ENCODE assay signal across 7 mouse cellular contexts in genomic region chr17:78202756-78203155, GRCm38 (mm10). TPM values are rescaled to one million over a fixed set of nuclear protein-coding genes. Genes with fewer than 3 reads are reported as not detected.
DNase-seq lines count a peak whose midpoint lies in the region; ATAC-seq and TF ChIP-seq lines count a peak whose summit lies in the region.

No protein-coding gene starts in this region.

- no peaks in the 10 kb centered on the region for H3K9me3 ChIP-seq in hindbrain, postnatal 0 days (ENCODE audit: low read length)
- H3K9me3 ChIP-seq in neural tube, embryonic 13.5 days = no peaks in the 10 kb centered on the region

- 34% methylated on average over 3 of the region's 3 CpGs for WGBS in hindbrain, postnatal 0 days
- 48% methylated on average over 3 of the region's 3 CpGs for WGBS in neural tube, embryonic 13.5 days

- no peak for TF ChIP-seq POLR2A in embryonic fibroblast, embryonic 13.5 days (IDR thresholded peaks at IDR 0.05; ENCODE audit: low read depth, low read length)

- TF ChIP-seq CTCF in embryonic fibroblast, embryonic 13.5 days (IDR thresholded peaks at IDR 0.05; ENCODE audit: borderline replicate concordance, insufficient read depth, low read length) = no peak
- no peak for TF ChIP-seq CTCF in hindbrain, postnatal 0 days (IDR thresholded peaks at IDR 0.05; ENCODE audit: low read depth)

- H3K36me3 ChIP-seq in hindbrain, postnatal 0 days (ENCODE audit: insufficient read depth, low read length) = no peaks in the 10 kb centered on the region
- H3K36me3 ChIP-seq in neural tube, embryonic 13.5 days = no peaks in the 10 kb centered on the region

- H3K4me3 ChIP-seq in embryonic fibroblast, embryonic 13.5 days (ENCODE audit: insufficient read depth, low read length) = peak overlapping the region; percentile 77
- H3K4me3 ChIP-seq in hindbrain, postnatal 0 days (ENCODE audit: low read length) = peak overlapping the region; percentile 86
- H3K4me3 ChIP-seq in neural tube, embryonic 13.5 days = peak overlapping the region; percentile 92

- H3K4me2 ChIP-seq in hindbrain, postnatal 0 days (ENCODE audit: low read depth, low read length) = peak overlapping the region; percentile 99
- peak overlapping the region; percentile 95 for H3K4me2 ChIP-seq in neural tube, embryonic 13.5 days

- peaks cover 25% of the 10 kb centered on the region for H3K4me1 ChIP-seq in embryonic fibroblast, embryonic 13.5 days (ENCODE audit: control insufficient read depth, insufficient read depth, low read length)
- H3K4me1 ChIP-seq in hindbrain, postnatal 0 days (ENCODE audit: insufficient read depth, low read length) = peaks cover 16% of the 10 kb centered on the region; the same call in 1 of the 2 replicates
- peaks cover 77% of the 10 kb centered on the region for H3K4me1 ChIP-seq in neural tube, embryonic 13.5 days (replicated peaks)

- no peak for ATAC-seq in hindbrain, postnatal 0 days
- ATAC-seq in neural tube, embryonic 13.5 days (ENCODE audit: low read depth) = no peak

- peak overlapping the region; percentile 37; the same call in 1 of the 2 replicates for H3K9ac ChIP-seq in hindbrain, postnatal 0 days (replicated peaks; ENCODE audit: low read length)
- H3K9ac ChIP-seq in neural tube, embryonic 13.5 days = peak overlapping the region; percentile 91

- no peak overlapping the region; the same call in 1 of the 2 replicates for H3K27ac ChIP-seq in embryonic fibroblast, embryonic 13.5 days (ENCODE audit: insufficient read depth, low read length)
- H3K27ac ChIP-seq in hindbrain, postnatal 0 days = peak overlapping the region; percentile 36; the same call in 1 of the 2 replicates
- H3K27ac ChIP-seq in neural tube, embryonic 13.5 days (replicated peaks) = peak overlapping the region; percentile 46

- intact Hi-C loops in left cerebral cortex, postnatal 4 days (cut with DNase I) = loop anchor here (10.0 kb wide), 1 partner anchor 402 kb away; no protein-coding TSS in a partner anchor

- DNase-seq in left cerebral cortex, postnatal 4 days = peak; percentile 13
- no peak for DNase-seq in left cerebral cortex, adult 9 months (ENCODE audit: low spot score in 2 of 2)
- peak; percentile 45 for DNase-seq in hindbrain, postnatal 0 days (ENCODE audit: low spot score)
- no peak for DNase-seq in testis, postnatal 14 days (ENCODE audit: low spot score)
- DNase-seq in urinary bladder, postnatal 25 days (ENCODE audit: low spot score) = no peak

- H3K27me3 ChIP-seq in hindbrain, postnatal 0 days (ENCODE audit: insufficient read depth, low read length) = no peaks in the 10 kb centered on the region
- H3K27me3 ChIP-seq in neural tube, embryonic 13.5 days = no peaks in the 10 kb centered on the region; the same call in 1 of the 2 replicates

RNA-seq across cellular contexts. Expression of gene Crim1, which starts 2.7 kb away (rescaled TPM):
- 10 to 100 TPM; 60.1 to 71.5 TPM for total RNA-seq in left cerebral cortex, postnatal 4 days (2021)
- polyA plus RNA-seq in embryonic fibroblast, embryonic 13.5 days (2011; ENCODE audit: insufficient read length, low read depth, missing spikeins) = 55.2 and 102 TPM in 2 replicates
- 129 and 143 TPM in 2 replicates for total RNA-seq in hindbrain, postnatal 0 days (2014; rRNA removed)
- polyA plus RNA-seq in hindbrain, postnatal 0 days (2015; fragmentation: Nextera tagmentation; extraction: Ambion mirVana) = 13.6 and 14.6 TPM in 2 replicates
- polyA plus RNA-seq in neural tube, embryonic 13.5 days (2015; fragmentation: Nextera tagmentation; extraction: Ambion mirVana) = 12.4 and 13.1 TPM in 2 replicates

Comparison
In these comparisons a context has a peak if more than half of its experiments do, and no peak if none do; other contexts are left out.
1. DNase-seq: peak in left cerebral cortex, postnatal 4 days (single experiment) and hindbrain, postnatal 0 days (single experiment); none in left cerebral cortex, adult 9 months (0 of 2), testis, postnatal 14 days (single experiment) and urinary bladder, postnatal 25 days (single experiment).
2. Peak in every context shown above with its lines, with median percentiles within 50 percentile points of each other: H3K4me3 ChIP-seq.